ENCODE assay signal across 29 mouse cellular contexts in the genomic region with DNA sequence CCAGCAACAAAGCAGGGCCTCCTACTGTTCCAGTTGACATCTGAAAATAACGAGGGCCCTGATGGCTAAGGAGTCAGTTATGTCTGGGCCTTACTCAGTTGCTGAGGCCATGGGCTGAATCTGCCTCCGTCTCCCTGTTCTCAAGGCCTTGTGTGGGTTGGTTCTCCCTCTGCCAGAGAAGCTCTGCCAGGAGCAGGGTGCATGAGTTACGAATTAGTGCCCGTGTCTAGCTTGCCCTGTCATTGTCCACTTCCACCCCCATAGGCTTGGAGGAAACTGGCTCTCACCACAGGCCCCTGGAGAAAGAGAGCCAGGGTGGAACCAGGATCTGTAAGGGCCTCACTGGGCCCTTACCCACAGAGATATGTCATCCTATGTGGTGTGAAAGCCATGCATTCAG. TPM values are rescaled to one million over a fixed set of nuclear protein-coding genes. Genes with fewer than 3 reads are reported as not detected.
"Had no signal": no experiment of that assay in that cellular context is flagged by ENCODE, and none has a peak within 500 bp of the region (broad histone marks: within the 10 kb centered on the region; RNA-seq: fewer than 3 reads in every experiment).

No protein-coding gene starts in this region.

- H3K4me3 ChIP-seq: kidney, embryonic 15.5 days; left cerebral cortex, adult 2 months; limb, embryonic 12.5 days; limb, embryonic 15.5 days; liver, embryonic 15.5 days; lung, embryonic 15.5 days; megakaryocyte, embryonic 14.5 days; midbrain, embryonic 10.5 days; stomach, embryonic 15.5 days had no signal

- H3K4me1 ChIP-seq: limb, embryonic 12.5 days; limb, embryonic 15.5 days; liver, embryonic 15.5 days; lung, embryonic 15.5 days; stomach, embryonic 15.5 days had no signal

- H3K4me2 ChIP-seq: kidney, embryonic 15.5 days; limb, embryonic 12.5 days; limb, embryonic 15.5 days; liver, embryonic 11.5 days; liver, embryonic 15.5 days; lung, embryonic 15.5 days; stomach, embryonic 15.5 days had no signal

- H3K9me3 ChIP-seq: kidney, embryonic 15.5 days; limb, embryonic 15.5 days; liver, embryonic 15.5 days; lung, embryonic 15.5 days; midbrain, embryonic 10.5 days; stomach, embryonic 15.5 days had no signal

- H3K27me3 ChIP-seq: limb, embryonic 12.5 days; limb, embryonic 15.5 days; liver, embryonic 15.5 days; lung, embryonic 15.5 days; stomach, embryonic 15.5 days had no signal

- DNase-seq: kidney, adult 11 months; kidney, adult 8-10 months; kidney, postnatal 10 days; kidney, postnatal 36 days; layer of hippocampus, postnatal 36 days; lung, adult 18-20 months; lung, postnatal 10 days; lung, postnatal 36 days; midbrain, embryonic 14.5 days; retina, postnatal 1 day; right cerebral cortex, postnatal 25 days; spleen, adult 18-20 months; thymus, postnatal 25 days had no signal

- H3K27ac ChIP-seq: kidney, embryonic 15.5 days; left cerebral cortex, adult 2 months; limb, embryonic 12.5 days; limb, embryonic 15.5 days; liver, embryonic 15.5 days; lung, embryonic 15.5 days; midbrain, embryonic 10.5 days; stomach, embryonic 15.5 days had no signal

- H3K9ac ChIP-seq: kidney, embryonic 15.5 days; limb, embryonic 12.5 days; limb, embryonic 15.5 days; liver, embryonic 15.5 days; lung, embryonic 15.5 days; stomach, embryonic 15.5 days had no signal

- H3K36me3 ChIP-seq: liver, embryonic 15.5 days; lung, embryonic 15.5 days; stomach, embryonic 15.5 days had no signal

RNA-seq across cellular contexts. Expression of a gene that starts 28.8 kb away (rescaled TPM):
- total RNA-seq: layer of hippocampus, adult 8-10 months; layer of hippocampus, postnatal 10 days; layer of hippocampus, postnatal 36 days; left cerebral cortex, adult 2 months; left cerebral cortex, postnatal 10 days; left cerebral cortex, postnatal 36 days; neutrophil, adult 5-6 weeks had no signal
- polyA plus RNA-seq: kidney, embryonic 15.5 days; limb, embryonic 12.5 days; limb, embryonic 15.5 days; liver, embryonic 11.5 days; liver, embryonic 15.5 days; lung, embryonic 15.5 days; midbrain, embryonic 10.5 days; midbrain, embryonic 14.5 days; stomach, embryonic 15.5 days; thymus, postnatal 0 days had no signal
